Mouse (Mus musculus) WW6 (cell line): ENCODE measurements around the gene Sdk2.

ENCODE experiments used
- DNase-seq: peaks from one replicate; pipeline ENCODE4 v3.0.0-alpha.2; 2013; ENCODE audit warnings: low read depth, low spot score

The Sdk2 gene

DNA sequence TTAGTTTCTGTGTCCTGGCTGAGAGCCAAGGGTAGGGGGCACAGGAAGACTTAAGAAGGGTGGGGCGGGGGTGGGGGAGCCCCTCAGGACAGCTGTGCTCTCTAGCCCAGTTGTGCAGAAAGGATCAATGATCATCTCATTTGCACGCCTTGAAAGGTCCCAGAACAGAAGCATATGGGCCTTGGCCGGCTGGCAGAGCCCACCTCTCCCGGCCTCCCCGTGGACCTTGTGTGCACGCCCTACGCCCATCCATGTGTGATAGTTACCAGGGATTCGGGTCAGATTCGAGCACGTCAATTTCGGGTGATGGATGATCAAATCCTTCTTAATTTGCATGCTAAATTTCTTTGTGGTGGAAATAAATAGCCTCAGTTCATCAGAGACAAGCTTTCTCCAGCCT, 136.7 kb downstream of the Sdk2 start:
- no peak for DNase-seq

- no peak for DNase-seq
Measured at GRCm38 (mm10) chr11:113928831-113929230, 138.0 kb downstream of the Sdk2 start.

GRCm38 (mm10) chr11:113928291-113928690, 138.6 kb downstream of the Sdk2 start:
- DNase-seq, result no peak

GRCm38 (mm10) chr11:113927826-113928225, 139.0 kb downstream of the Sdk2 start:
- no peak for DNase-seq

DNA sequence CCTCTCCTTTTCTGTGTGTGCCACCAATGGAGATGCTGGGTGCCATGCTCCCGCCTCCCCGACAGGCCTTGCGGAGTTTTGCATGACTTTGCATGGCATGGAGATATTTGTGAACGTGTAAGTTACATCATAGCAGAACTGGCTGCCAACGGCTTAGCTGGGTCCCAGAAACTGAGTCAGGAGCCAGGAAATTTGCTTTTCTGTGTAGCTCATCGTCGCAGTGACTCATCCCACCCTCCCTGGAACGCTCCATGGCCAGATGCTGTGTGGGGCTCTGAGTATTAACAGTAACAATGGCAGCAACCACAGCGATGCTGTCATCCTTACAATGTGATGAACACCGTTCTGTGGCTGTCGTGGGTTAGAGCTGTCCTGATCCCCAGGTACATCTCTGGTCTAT, 139.6 kb downstream of the Sdk2 start:
- no peak for DNase-seq

- DNase-seq, result no peak
Measured at GRCm38 (mm10) chr11:113923137-113923536, 143.7 kb downstream of the Sdk2 start.

GRCm38 (mm10) chr11:113903131-113903860, 163.6 kb downstream of the Sdk2 start:
- DNase-seq, result peak; percentile 39

- no peak for DNase-seq
Measured at GRCm38 (mm10) chr11:113901906-113902305, 164.9 kb downstream of the Sdk2 start.

- no peak for DNase-seq
Measured at GRCm38 (mm10) chr11:113898671-113899070, 168.2 kb downstream of the Sdk2 start.

DNA sequence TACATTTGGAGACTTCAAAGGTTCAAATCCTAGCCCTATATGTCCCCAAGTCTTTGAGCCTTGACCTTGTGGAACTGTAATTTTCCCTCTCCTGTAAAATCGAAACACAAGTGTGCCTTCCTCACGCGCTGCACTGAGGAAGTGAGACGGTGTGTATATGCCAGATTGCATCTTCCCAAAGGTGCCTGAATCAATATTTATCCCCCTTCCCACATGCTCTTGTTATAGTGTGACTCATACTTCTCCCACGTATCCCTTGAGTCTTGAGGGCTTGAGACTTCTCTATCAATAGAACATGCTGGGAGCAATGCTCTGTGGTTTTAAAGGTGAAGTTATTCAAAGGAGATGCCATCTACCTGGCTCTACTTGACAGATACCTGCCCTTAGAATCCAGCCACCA, 170.8 kb downstream of the Sdk2 start:
- DNase-seq, result no peak

DNA sequence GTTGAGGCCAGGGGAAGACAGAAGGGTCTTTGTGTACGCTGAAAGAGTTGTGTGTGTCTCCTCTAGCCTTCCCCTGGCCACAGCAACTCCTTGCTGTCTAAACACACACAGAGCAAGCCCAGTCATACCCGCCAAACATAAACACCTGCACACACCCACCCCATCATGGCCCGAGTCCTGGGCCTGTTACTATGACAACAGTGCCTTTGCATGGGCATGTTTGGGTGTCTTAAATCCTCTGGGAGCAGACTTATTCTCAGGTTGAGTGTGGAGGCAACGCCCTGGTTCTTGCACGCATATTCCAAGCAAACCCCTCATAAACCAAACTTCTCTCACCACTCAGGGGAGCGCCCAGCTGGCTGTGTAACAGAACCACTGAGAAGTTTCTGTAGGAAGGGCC, 173.9 kb downstream of the Sdk2 start:
- DNase-seq, result no peak

- DNase-seq, result no peak
Measured at GRCm38 (mm10) chr11:113892067-113892466, 174.8 kb downstream of the Sdk2 start.

DNA sequence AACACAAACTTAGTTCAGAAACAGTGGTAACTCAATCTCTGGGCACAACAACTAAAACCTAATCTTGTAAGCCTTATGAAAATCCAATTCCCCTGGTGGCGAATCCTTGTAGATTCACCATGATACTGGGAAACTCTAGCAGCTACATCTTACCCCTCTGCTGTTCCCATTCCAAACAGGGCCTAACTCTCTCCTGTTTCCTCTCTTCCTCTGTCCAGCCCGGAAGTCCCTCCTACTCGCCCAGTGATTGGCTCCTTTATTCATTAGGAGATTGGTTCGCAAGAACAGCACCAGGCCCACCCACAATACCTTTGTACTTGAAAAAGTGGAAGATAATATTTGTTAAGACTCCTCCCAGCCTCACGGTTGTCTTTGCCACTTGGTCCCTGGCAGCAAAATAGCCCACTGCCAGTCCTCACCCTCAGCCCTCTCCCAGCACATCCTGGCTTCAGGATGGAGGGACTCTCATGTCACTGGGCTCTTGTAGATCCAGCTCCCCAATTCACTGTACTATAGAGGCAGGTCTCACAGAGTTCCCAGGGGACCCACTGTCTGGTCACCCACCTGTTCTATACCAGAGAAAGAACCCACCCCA, 178.6 kb downstream of the Sdk2 start:
- DNase-seq, result no peak

DNA sequence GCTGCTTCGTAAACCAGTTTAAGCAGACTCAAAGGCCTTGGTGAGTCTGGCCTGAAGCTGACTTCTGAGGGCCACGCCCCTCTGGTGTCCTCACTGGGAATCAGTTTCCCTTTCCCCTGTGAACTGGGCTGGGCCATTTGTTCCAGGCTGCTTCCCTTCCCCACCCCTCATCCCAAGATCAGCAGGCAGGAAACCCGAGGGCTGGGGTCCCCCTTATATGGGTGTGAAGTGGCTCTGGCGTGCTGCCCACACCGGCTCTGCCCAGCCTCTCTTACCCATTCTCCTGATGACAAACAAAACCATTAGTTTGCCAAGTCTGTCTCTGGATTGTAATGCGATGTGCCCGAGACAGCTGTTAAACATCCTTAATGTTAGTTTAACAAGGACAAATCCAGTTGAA, 180.5 kb downstream of the Sdk2 start:
- no peak for DNase-seq

DNA sequence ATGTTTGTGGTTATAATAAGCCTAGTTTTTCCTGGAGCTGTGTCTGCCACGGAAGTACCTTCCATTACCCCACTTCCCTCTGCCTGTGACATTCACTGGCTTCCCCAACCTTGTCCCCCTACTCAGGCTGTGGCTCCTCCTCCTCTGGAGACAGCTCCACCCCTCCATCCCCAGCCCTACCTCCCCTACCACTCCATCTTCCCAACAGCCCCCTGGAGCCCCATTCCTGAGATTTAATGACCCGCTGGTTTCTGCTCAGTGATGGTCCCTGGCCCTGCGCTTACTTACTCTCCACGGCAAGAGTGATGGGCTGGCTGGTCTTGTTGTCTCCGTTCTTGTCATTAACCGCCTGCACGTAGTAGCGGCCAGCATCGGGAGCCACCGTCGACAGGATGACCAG, 181.9 kb downstream of the Sdk2 start:
- DNase-seq, result no peak

GRCm38 (mm10) chr11:113883031-113883430, 183.8 kb downstream of the Sdk2 start:
- no peak for DNase-seq

- no peak for DNase-seq
Measured at GRCm38 (mm10) chr11:113881864-113882263, 185.0 kb downstream of the Sdk2 start.

GRCm38 (mm10) chr11:113867066-113867465, 199.8 kb downstream of the Sdk2 start:
- DNase-seq, result no peak

DNA sequence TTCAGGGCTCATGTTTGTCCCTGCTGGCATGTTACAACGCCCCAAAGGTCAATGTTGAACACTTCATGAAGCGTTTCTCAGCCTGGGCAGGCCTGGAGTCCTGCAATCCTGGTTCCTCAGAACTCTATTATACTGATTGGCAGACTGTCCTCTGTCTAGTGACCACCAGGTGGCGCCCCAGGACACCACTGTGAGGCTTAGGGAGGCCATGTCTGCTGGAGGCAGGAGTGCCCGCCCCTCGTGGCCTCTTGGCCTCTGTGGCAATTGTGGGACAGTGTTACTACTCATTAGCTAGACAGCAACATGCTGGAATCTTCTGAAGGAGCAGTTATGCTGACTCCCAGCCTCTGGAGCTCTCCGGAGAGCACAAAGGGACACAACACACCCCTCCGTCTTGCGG, 201.2 kb downstream of the Sdk2 start:
- DNase-seq, result peak; percentile 73

DNA sequence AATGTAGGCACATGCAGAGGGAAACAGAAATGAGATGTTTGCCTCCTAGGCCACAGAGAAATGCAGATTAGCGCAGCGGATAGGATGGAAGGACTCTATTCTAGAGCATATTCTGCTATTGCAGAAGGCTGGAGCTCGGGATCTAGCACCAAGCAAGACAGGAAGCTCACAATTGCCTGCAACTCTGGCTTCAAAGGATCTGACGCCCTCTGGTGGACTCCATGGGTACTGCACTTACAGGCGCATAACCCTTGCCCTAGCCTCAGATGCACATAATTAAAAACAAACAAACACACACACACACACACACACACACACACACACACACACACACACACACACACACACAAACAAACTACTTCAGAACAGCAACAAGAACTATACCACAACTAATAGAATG, 203.4 kb downstream of the Sdk2 start:
- DNase-seq, result peak; percentile 38

DNA sequence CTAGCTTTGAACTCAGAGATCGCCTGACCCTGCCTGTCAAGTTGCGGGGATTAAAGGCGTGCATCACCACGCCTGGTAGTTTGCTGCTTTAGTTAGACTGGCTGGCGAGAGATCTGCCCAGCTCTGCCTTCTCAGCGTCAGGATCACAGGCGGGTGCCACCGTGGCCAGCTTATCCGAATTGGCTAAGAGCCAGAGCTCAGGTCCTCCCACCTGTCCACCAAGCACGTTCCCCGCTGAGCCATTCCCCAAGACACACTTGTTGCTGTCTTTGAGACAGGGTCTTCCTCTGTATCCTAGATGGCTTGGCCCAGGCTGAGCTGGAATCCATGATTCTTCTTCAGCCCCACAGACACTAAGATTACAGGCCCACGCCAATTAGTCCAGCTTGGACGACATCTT, 211.2 kb downstream of the Sdk2 start:
- DNase-seq, result no peak

DNA sequence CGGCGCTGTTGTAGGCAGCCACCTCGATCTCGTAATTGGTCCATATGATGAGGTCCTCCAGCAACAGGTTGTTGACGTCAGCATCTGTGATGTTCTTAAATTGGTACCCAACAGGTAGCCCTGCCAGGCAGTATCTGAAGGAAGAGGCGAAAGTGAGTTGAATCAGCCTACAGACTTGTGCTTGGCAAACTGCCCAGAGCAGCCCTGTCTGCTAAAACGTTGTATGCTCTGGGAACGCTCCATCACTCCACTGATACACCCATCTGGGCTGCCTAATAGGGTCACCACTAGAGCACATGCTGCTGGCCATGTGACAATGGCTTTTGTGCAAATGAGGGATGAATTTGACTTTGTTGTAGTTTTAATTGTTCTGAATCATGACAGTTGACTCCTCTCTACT, 215.1 kb downstream of the Sdk2 start:
- no peak for DNase-seq

- DNase-seq, result no peak
Measured at GRCm38 (mm10) chr11:113849322-113849721, 217.5 kb downstream of the Sdk2 start.

DNA sequence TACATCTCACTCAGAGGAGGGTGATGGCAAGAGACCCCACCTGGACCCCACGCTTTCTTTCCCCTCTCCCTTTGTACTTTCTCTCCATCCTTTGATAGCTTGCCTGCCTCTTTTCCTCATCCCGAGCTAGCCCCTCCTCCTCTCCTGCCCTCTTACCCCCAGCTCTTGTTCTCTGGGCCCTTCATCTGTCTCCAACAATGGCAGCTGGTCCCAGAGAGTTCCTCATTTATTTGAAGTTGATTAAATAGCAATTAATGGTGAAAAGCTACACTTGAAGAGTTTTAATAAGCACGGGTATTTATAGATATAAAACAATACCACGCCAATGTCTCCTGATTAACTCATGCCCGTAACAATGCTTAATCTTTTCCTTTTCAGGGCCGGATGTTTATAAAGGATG, 222.9 kb downstream of the Sdk2 start:
- no peak for DNase-seq
